Mouse (Mus musculus): ENCODE data around the gene Hesx1.

DNA sequence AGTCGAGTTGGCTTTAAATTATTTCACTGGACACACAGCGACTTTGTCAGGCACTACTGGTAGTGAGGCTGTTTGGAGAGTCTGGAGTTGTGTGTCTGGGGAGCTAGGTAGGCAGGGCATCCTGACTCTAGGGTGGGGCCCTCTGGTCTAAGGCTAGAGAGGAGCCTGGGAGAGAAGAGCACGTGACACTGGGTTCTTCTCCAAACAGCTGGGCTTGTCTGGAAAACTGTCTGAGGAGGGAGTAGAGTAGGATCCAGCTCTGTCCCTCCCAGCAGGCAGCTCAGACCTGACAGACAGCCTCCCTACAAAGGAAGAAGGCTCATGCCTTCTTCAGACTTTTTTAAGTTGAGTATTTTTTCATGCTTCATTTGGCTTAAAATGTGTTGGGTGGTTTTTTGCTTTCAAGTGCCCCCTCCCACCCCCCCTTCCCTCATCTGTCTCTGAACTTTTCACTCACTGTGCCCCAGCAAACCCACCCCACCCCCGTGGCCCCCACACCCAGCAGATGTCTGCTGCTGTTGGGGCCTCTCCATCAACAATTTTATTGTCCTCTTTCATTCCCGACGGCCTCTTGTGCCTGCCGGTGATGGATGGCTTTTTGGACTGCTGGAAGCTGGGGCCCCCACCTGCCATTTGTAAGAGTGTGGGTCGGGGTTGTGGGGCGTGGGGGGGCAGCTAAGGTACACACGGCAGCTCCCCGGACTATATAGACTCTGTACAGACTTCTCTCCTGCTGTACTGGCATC is 50.2 kb downstream of the Hesx1 start:
- TF ChIP-seq GATA1 (IDR thresholded peaks at IDR 0.05; ENCODE audit: borderline replicate concordance, low read length) (no peak), FLI1 (IDR thresholded peaks at IDR 0.05; ENCODE audit: low read length) (no peak)

All from megakaryocyte, embryonic 14.5 days (primary cell).